8 mouse cellular contexts compared by ENCODE assay signal in the genomic region with DNA sequence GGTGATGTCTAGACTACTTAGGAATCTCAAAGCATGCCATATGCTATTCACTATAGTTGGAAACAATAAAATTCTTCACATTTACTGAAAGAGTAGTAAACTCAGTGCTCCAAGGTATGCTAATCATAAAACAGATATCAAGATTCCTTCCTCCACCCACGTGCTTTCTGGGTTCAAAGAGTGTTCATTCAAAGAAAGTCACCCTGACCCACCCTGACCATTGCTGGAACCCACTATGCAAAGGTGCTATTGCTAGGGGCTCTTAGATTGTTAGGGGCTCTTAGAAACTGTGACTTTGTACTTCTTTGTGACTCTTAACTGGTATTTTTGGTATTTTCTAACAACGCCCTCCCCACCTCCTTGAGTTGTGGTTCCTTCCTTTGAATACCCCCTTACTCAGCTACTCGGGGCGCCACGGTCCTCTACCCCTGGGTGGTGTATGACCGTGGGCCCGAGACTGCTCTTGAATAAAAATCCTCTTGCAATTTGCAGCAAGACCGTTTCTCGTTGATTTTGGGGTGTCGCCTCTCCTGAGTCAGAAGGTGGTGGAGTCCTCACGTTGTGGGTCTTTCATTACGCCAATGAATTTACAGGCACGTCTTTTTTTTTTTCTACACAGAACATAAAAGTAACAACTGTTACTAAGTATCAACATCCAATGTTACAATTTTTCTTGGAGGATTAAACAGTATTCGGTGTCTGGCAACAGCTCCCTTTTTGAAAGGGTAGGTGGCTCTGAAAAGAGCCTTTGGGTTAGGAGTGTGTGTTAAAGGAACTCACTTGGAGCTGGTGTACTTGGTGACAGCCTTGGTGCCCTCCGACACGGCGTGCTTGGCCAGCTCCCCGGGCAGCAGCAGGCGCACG. TPM values are rescaled to one million over a fixed set of nuclear protein-coding genes. Genes with fewer than 3 reads are reported as not detected.
DNase-seq lines count a peak whose midpoint lies in the region; ATAC-seq and TF ChIP-seq lines count a peak whose summit lies in the region.
"Not testable (repeated sequence)": the region's sequence is repeated elsewhere in the genome, so short reads cannot be mapped to it uniquely, and the experiment has no call there.

No protein-coding gene starts in this region.

- H3K4me1 ChIP-seq in ES-E14 (ENCODE audit: control insufficient read depth in 2 of 2, insufficient read depth in 2 of 2, low read length in 2 of 2, poor library complexity in 1 of 2); heart, adult 2 months (ENCODE audit: control insufficient read depth, insufficient read depth, low read length); hindbrain, postnatal 0 days (ENCODE audit: insufficient read depth, low read length): not testable (repeated sequence)
- H3K4me1 ChIP-seq in embryonic facial prominence, embryonic 12.5 days: peaks cover 19% of the 10 kb centered on the region; the same call in 1 of the 2 replicates
- H3K4me1 ChIP-seq in limb, embryonic 13.5 days: peaks cover 35% of the 10 kb centered on the region
- H3K4me1 ChIP-seq in neural tube, embryonic 15.5 days: peaks cover 40% of the 10 kb centered on the region

- in situ Hi-C loops in ES-E14 (cut with MboI; ENCODE audit: low sequenced_read_pairs in 2 of 2, unreplicated experiment in 2 of 2): loop anchor here (25.0 kb wide), 2 partner anchors 1536 to 1836 kb away; a partner anchor contains a TSS

- peak overlapping the region; percentile 74 for H3K4me2 ChIP-seq in embryonic facial prominence, embryonic 12.5 days (replicated peaks)
- H3K4me2 ChIP-seq in hindbrain, postnatal 0 days (ENCODE audit: low read depth, low read length): peak overlapping the region; percentile 59
- peak overlapping the region; percentile 75 for H3K4me2 ChIP-seq in limb, embryonic 13.5 days (replicated peaks)
- H3K4me2 ChIP-seq in neural tube, embryonic 15.5 days: peak overlapping the region; percentile 71

- not testable (repeated sequence) for TF ChIP-seq CTCF in heart, adult 2 months (IDR thresholded peaks at IDR 0.05); hindbrain, postnatal 0 days (IDR thresholded peaks at IDR 0.05; ENCODE audit: low read depth)

- H3K27me3 ChIP-seq in embryonic facial prominence, embryonic 12.5 days; heart, adult 2 months (ENCODE audit: control insufficient read depth, insufficient read depth, low read length); hindbrain, postnatal 0 days (ENCODE audit: insufficient read depth, low read length); limb, embryonic 13.5 days; neural tube, embryonic 15.5 days (replicated peaks): not testable (repeated sequence)

- not testable (repeated sequence) for DNase-seq in ES-E14 (ENCODE audit: low read depth, low spot score); heart, adult 2 months; hindbrain, postnatal 0 days (ENCODE audit: low spot score)
- peak; percentile 42 for DNase-seq in thymus, postnatal 25 days

- peak overlapping the region; percentile 77 for H3K27ac ChIP-seq in ES-E14 (ENCODE audit: insufficient read depth, low read depth, low read length, poor library complexity, severe bottlenecking)
- peak overlapping the region; percentile 96 for H3K27ac ChIP-seq in embryonic facial prominence, embryonic 12.5 days
- not testable (repeated sequence) for H3K27ac ChIP-seq in heart, adult 2 months
- H3K27ac ChIP-seq in hindbrain, postnatal 0 days: peak overlapping the region; percentile 81
- peak overlapping the region; percentile 96 for H3K27ac ChIP-seq in limb, embryonic 13.5 days
- peak overlapping the region; percentile 75 for H3K27ac ChIP-seq in macrophage
- H3K27ac ChIP-seq in neural tube, embryonic 15.5 days (replicated peaks): peak overlapping the region; percentile 86

- TF ChIP-seq EP300 in heart, adult 2 months (IDR thresholded peaks at IDR 0.05; ENCODE audit: insufficient read depth, low read depth, low read length): not testable (repeated sequence)

- H3K36me3 ChIP-seq in ES-E14 (ENCODE audit: control insufficient read depth, insufficient read depth, low read length, poor library complexity, severe bottlenecking); embryonic facial prominence, embryonic 12.5 days; heart, adult 2 months (ENCODE audit: control insufficient read depth, insufficient read depth, low read length); hindbrain, postnatal 0 days (ENCODE audit: insufficient read depth, low read length); limb, embryonic 13.5 days; macrophage (ENCODE audit: inconsistent target); neural tube, embryonic 15.5 days: not testable (repeated sequence)

- H3K4me3 ChIP-seq in ES-E14 (ENCODE audit: insufficient read depth in 1 of 2, low read depth in 1 of 2, low read length in 2 of 2, poor library complexity in 1 of 2, severe bottlenecking in 1 of 2) (peak overlapping the region; percentile 47 to 56), macrophage (ENCODE audit: inconsistent target) (peak overlapping the region; percentile 41)
- peak overlapping the region; percentile 52 for H3K4me3 ChIP-seq in embryonic facial prominence, embryonic 12.5 days
- peak overlapping the region; percentile 43 for H3K4me3 ChIP-seq in heart, adult 2 months
- peak overlapping the region; percentile 39 for H3K4me3 ChIP-seq in hindbrain, postnatal 0 days (ENCODE audit: low read length)
- H3K4me3 ChIP-seq in limb, embryonic 13.5 days: peak overlapping the region; percentile 53
- H3K4me3 ChIP-seq in neural tube, embryonic 15.5 days (replicated peaks): peak overlapping the region; percentile 35

- not testable (repeated sequence) for H3K79me2 ChIP-seq in heart, adult 2 months (replicated peaks; ENCODE audit: control insufficient read depth, insufficient read depth, low read length)
- peaks cover 18% of the 10 kb centered on the region; the same call in 1 of the 2 replicates for H3K79me2 ChIP-seq in macrophage (ENCODE audit: inconsistent target)

- H3K9me3 ChIP-seq in ES-E14 (ENCODE audit: control insufficient read depth, insufficient read depth, low read depth, low read length); embryonic facial prominence, embryonic 12.5 days; hindbrain, postnatal 0 days (ENCODE audit: low read length); limb, embryonic 13.5 days; neural tube, embryonic 15.5 days (replicated peaks): not testable (repeated sequence)

- intact Hi-C loops in heart, adult 2 months (cut with DNase I): not testable (repeated sequence)

- TF ChIP-seq POLR2A in heart, adult 2 months (IDR thresholded peaks at IDR 0.05; ENCODE audit: insufficient read depth, low read depth, low read length): not testable (repeated sequence)

- WGBS in embryonic facial prominence, embryonic 12.5 days: 9% methylated on average over 20 of the region's 20 CpGs
- WGBS in heart, adult 2 months: 31% methylated on average over 20 of the region's 20 CpGs
- WGBS in hindbrain, postnatal 0 days: 9% methylated on average over 17 of the region's 20 CpGs
- 10% methylated on average over 20 of the region's 20 CpGs for WGBS in limb, embryonic 13.5 days
- WGBS in macrophage (ENCODE audit: missing documents): 6% methylated on average over 14 of the region's 20 CpGs
- WGBS in neural tube, embryonic 15.5 days: 12% methylated on average over 20 of the region's 20 CpGs

- not testable (repeated sequence) for ATAC-seq in embryonic facial prominence, embryonic 12.5 days (ENCODE audit: insufficient number of reproducible peaks, insufficient read depth, low FRiP score, low TSS enrichment); hindbrain, postnatal 0 days; limb, embryonic 13.5 days (ENCODE audit: low FRiP score, low read depth); neural tube, embryonic 15.5 days (ENCODE audit: low FRiP score)

- peak overlapping the region; percentile 85 for H3K9ac ChIP-seq in ES-E14 (ENCODE audit: insufficient read depth, low read depth, low read length, poor library complexity, severe bottlenecking)
- peak overlapping the region; percentile 72 for H3K9ac ChIP-seq in embryonic facial prominence, embryonic 12.5 days
- not testable (repeated sequence) for H3K9ac ChIP-seq in heart, adult 2 months (ENCODE audit: low read depth, low read length); hindbrain, postnatal 0 days (replicated peaks; ENCODE audit: low read length); neural tube, embryonic 15.5 days (replicated peaks)
- H3K9ac ChIP-seq in limb, embryonic 13.5 days: peak overlapping the region; percentile 80

RNA-seq across cellular contexts. Expression of a gene that starts 0.7 kb away (rescaled TPM):
- 677 and 970 TPM in 2 replicates for total RNA-seq in ES-E14 (2012; rRNA removed)
- polyA plus RNA-seq in embryonic facial prominence, embryonic 12.5 days (2016; fragmentation: Nextera tagmentation; extraction: Ambion mirVana): 10.7 and 11.9 TPM in 2 replicates
- total RNA-seq in heart, adult 2 months (2021): 1 to 10 TPM; 5.2 to 8.4 TPM
- polyA plus RNA-seq in heart, adult 2 months (2012; rRNA removed): 1.00 TPM in 1 of 2 replicates, not detected in the other
- total RNA-seq in hindbrain, postnatal 0 days (2014; rRNA removed): 695 and 1,354 TPM in 2 replicates
- polyA plus RNA-seq in hindbrain, postnatal 0 days (2015; fragmentation: Nextera tagmentation; extraction: Ambion mirVana): 1.3 and 2.4 TPM in 2 replicates
- 9.1 and 16.5 TPM in 2 replicates for polyA plus RNA-seq in limb, embryonic 13.5 days (2015; fragmentation: Nextera tagmentation; extraction: Ambion mirVana)
- 10 to 100 TPM in 1 of 26 experiments, 1 to 10 TPM in 7, not detected in 18; 2.5 to 14.3 (median 4.4) TPM for total RNA-seq in macrophage (2018; cell fraction: chromatin; rRNA removed)
- total RNA-seq in macrophage (2018; cell fraction: cytosol; rRNA removed): 10 to 100 TPM in 14 of 26 experiments, 1 to 10 TPM in 12; 2.2 to 37.9 (median 12.3) TPM
- total RNA-seq in macrophage (2018; cell fraction: nucleus; rRNA removed): 10 to 100 TPM in 1 of 26 experiments, 1 to 10 TPM in 19, not detected in 6; 2.0 to 18.2 (median 3.3) TPM
- not detected in 3 replicates for polyA plus RNA-seq in macrophage (2018)
- 2.7 TPM in 1 of 2 replicates, not detected in the other for polyA plus RNA-seq in neural tube, embryonic 15.5 days (2015; fragmentation: Nextera tagmentation; extraction: Ambion mirVana)

RNA-seq across cellular contexts. Expression of a gene that starts 0.9 kb away (rescaled TPM):
- total RNA-seq in ES-E14 (2012; rRNA removed): 1,000 and 1,148 TPM in 2 replicates
- polyA plus RNA-seq in embryonic facial prominence, embryonic 12.5 days (2016; fragmentation: Nextera tagmentation; extraction: Ambion mirVana): 2.0 and 3.6 TPM in 2 replicates
- total RNA-seq in heart, adult 2 months (2021): 1 to 10 TPM; 1.4 to 2.8 TPM
- 0.61 TPM in 1 of 2 replicates, not detected in the other for polyA plus RNA-seq in heart, adult 2 months (2012; rRNA removed)
- 636 and 885 TPM in 2 replicates for total RNA-seq in hindbrain, postnatal 0 days (2014; rRNA removed)
- polyA plus RNA-seq in hindbrain, postnatal 0 days (2015; fragmentation: Nextera tagmentation; extraction: Ambion mirVana): 0.69 TPM in 1 of 2 replicates, not detected in the other
- polyA plus RNA-seq in limb, embryonic 13.5 days (2015; fragmentation: Nextera tagmentation; extraction: Ambion mirVana): 1.0 and 3.0 TPM in 2 replicates
- 10 to 100 TPM in 13 of 26 experiments, 1 to 10 TPM in 9, not detected in 4; 1.7 to 29.9 (median 13.5) TPM for total RNA-seq in macrophage (2018; cell fraction: chromatin; rRNA removed)
- total RNA-seq in macrophage (2018; cell fraction: cytosol; rRNA removed): 10 to 100 TPM in 8 of 26 experiments, 1 to 10 TPM in 18; 1.8 to 22.0 (median 5.7) TPM
- 10 to 100 TPM in 6 of 26 experiments, 1 to 10 TPM in 16, not detected in 4; 2.3 to 19.6 (median 6.7) TPM for total RNA-seq in macrophage (2018; cell fraction: nucleus; rRNA removed)
- polyA plus RNA-seq in macrophage (2018): not detected in 3 replicates
- 0.97 TPM in 1 of 2 replicates, not detected in the other for polyA plus RNA-seq in neural tube, embryonic 15.5 days (2015; fragmentation: Nextera tagmentation; extraction: Ambion mirVana)

RNA-seq across cellular contexts. Expression of a gene that starts 2.1 kb away (rescaled TPM):
- total RNA-seq in ES-E14 (2012; rRNA removed): 1,383 and 2,074 TPM in 2 replicates
- polyA plus RNA-seq in embryonic facial prominence, embryonic 12.5 days (2016; fragmentation: Nextera tagmentation; extraction: Ambion mirVana): 11.4 and 15.7 TPM in 2 replicates
- 10 to 100 TPM; 16.4 to 19.5 TPM for total RNA-seq in heart, adult 2 months (2021)
- 3.3 TPM in 2 replicates for polyA plus RNA-seq in heart, adult 2 months (2012; rRNA removed)
- total RNA-seq in hindbrain, postnatal 0 days (2014; rRNA removed): 1,151 and 1,635 TPM in 2 replicates
- 2.6 and 5.2 TPM in 2 replicates for polyA plus RNA-seq in hindbrain, postnatal 0 days (2015; fragmentation: Nextera tagmentation; extraction: Ambion mirVana)
- polyA plus RNA-seq in limb, embryonic 13.5 days (2015; fragmentation: Nextera tagmentation; extraction: Ambion mirVana): 11.2 and 14.4 TPM in 2 replicates
- 10 to 100 TPM in 17 of 26 experiments, 1 to 10 TPM in 9; 3.7 to 73.8 (median 11.9) TPM for total RNA-seq in macrophage (2018; cell fraction: chromatin; rRNA removed)
- total RNA-seq in macrophage (2018; cell fraction: cytosol; rRNA removed): 100 to 1,000 TPM in 1 of 26 experiments, 10 to 100 TPM in 25; 17.9 to 110 (median 36.8) TPM
- 10 to 100 TPM in 23 of 26 experiments, 1 to 10 TPM in 3; 3.5 to 63.4 (median 21.2) TPM for total RNA-seq in macrophage (2018; cell fraction: nucleus; rRNA removed)
- 0.65 to 7.9 TPM (median 2.9 TPM) in 3 replicates for polyA plus RNA-seq in macrophage (2018)
- polyA plus RNA-seq in neural tube, embryonic 15.5 days (2015; fragmentation: Nextera tagmentation; extraction: Ambion mirVana): 2.2 and 2.9 TPM in 2 replicates

RNA-seq across cellular contexts. Expression of a gene that starts 2.2 kb away (rescaled TPM):
- total RNA-seq in ES-E14 (2012; rRNA removed): 587 and 755 TPM in 2 replicates
- 139 and 153 TPM in 2 replicates for polyA plus RNA-seq in embryonic facial prominence, embryonic 12.5 days (2016; fragmentation: Nextera tagmentation; extraction: Ambion mirVana)
- 1 to 10 TPM; 1.8 to 2.8 TPM for total RNA-seq in heart, adult 2 months (2021)
- 0.49 and 0.50 TPM in 2 replicates for polyA plus RNA-seq in heart, adult 2 months (2012; rRNA removed)
- 221 and 249 TPM in 2 replicates for total RNA-seq in hindbrain, postnatal 0 days (2014; rRNA removed)
- polyA plus RNA-seq in hindbrain, postnatal 0 days (2015; fragmentation: Nextera tagmentation; extraction: Ambion mirVana): 12.2 and 13.8 TPM in 2 replicates
- 110 and 115 TPM in 2 replicates for polyA plus RNA-seq in limb, embryonic 13.5 days (2015; fragmentation: Nextera tagmentation; extraction: Ambion mirVana)
- total RNA-seq in macrophage (2018; cell fraction: chromatin; rRNA removed): 10 to 100 TPM in 1 of 26 experiments, 1 to 10 TPM in 10, not detected in 15; 1.3 to 11.1 (median 3.0) TPM
- total RNA-seq in macrophage (2018; cell fraction: cytosol; rRNA removed): 10 to 100 TPM in 10 of 26 experiments, 1 to 10 TPM in 16; 2.5 to 16.9 (median 7.4) TPM
- total RNA-seq in macrophage (2018; cell fraction: nucleus; rRNA removed): 10 to 100 TPM in 1 of 26 experiments, 1 to 10 TPM in 19, not detected in 6; 1.4 to 10.2 (median 2.5) TPM
- 0.70 to 2.0 TPM (median 0.90 TPM) in 3 replicates for polyA plus RNA-seq in macrophage (2018)
- 12.5 and 25.5 TPM in 2 replicates for polyA plus RNA-seq in neural tube, embryonic 15.5 days (2015; fragmentation: Nextera tagmentation; extraction: Ambion mirVana)

RNA-seq across cellular contexts. Expression of a gene that starts 2.3 kb away (rescaled TPM):
- total RNA-seq in ES-E14 (2012; rRNA removed): 80.2 and 103 TPM in 2 replicates
- 5.5 and 7.0 TPM in 2 replicates for polyA plus RNA-seq in embryonic facial prominence, embryonic 12.5 days (2016; fragmentation: Nextera tagmentation; extraction: Ambion mirVana)
- 1 to 10 TPM; 1.5 to 2.3 TPM for total RNA-seq in heart, adult 2 months (2021)
- 1.1 and 1.6 TPM in 2 replicates for polyA plus RNA-seq in heart, adult 2 months (2012; rRNA removed)
- 173 and 207 TPM in 2 replicates for total RNA-seq in hindbrain, postnatal 0 days (2014; rRNA removed)
- 0.96 and 1.4 TPM in 2 replicates for polyA plus RNA-seq in hindbrain, postnatal 0 days (2015; fragmentation: Nextera tagmentation; extraction: Ambion mirVana)
- polyA plus RNA-seq in limb, embryonic 13.5 days (2015; fragmentation: Nextera tagmentation; extraction: Ambion mirVana): 7.8 and 8.4 TPM in 2 replicates
- 10 to 100 TPM in 4 of 26 experiments, 1 to 10 TPM in 21, not detected in 1; 1.6 to 20.7 (median 7.1) TPM for total RNA-seq in macrophage (2018; cell fraction: chromatin; rRNA removed)
- total RNA-seq in macrophage (2018; cell fraction: cytosol; rRNA removed): 1 to 10 TPM in 25 of 26 experiments, under 1 TPM in 1; 0.99 to 9.3 (median 2.9) TPM
- total RNA-seq in macrophage (2018; cell fraction: nucleus; rRNA removed): 10 to 100 TPM in 5 of 26 experiments, 1 to 10 TPM in 21; 1.2 to 23.8 (median 4.6) TPM
- polyA plus RNA-seq in macrophage (2018): 0.13 to 1.1 TPM in 2 of 3 replicates, not detected in the other
- polyA plus RNA-seq in neural tube, embryonic 15.5 days (2015; fragmentation: Nextera tagmentation; extraction: Ambion mirVana): 0.88 and 2.0 TPM in 2 replicates
